Mouse (Mus musculus) hindbrain, embryonic 16.5 days (tissue): Measurements from ENCODE around the gene Aox2. TPM values are rescaled to one million over a fixed set of nuclear protein-coding genes. Genes with fewer than 3 reads are reported as not detected.
A peak's percentile ranks its signal among the peaks of the same experiment; 100 is the strongest.

Experiments used
- ATAC-seq: fragments of 200-750 bp; cut with Nextera tagmentation; 2 replicates; pipeline ENCODE4 v1.8.0; 2017; ENCODE audit warnings: moderate TSS enrichment, moderate library complexity
- H3K27ac ChIP-seq: fragments of 300-500 bp; sonication (generic); 2 replicates; pipeline ENCODE4 v1.5.1; 2014; ENCODE audit warnings: low read depth, mild to moderate bottlenecking, control low read depth, low read length, moderate library complexity
- H3K27me3 ChIP-seq: fragments of 300-500 bp; sonication (generic); replicated peaks from 2 replicates; pipeline ENCODE4 v1.6.1; 2014; ENCODE audit warnings: low read length; ENCODE audit not compliant: control insufficient read depth, insufficient read depth
- H3K36me3 ChIP-seq: fragments of 300-500 bp; sonication (generic); 2 replicates; pipeline ENCODE4 v1.6.1; 2014; ENCODE audit warnings: mild to moderate bottlenecking, low read length, moderate library complexity, mixed read lengths; ENCODE audit not compliant: control insufficient read depth, insufficient read depth
- H3K4me1 ChIP-seq: fragments of 300-500 bp; sonication (generic); 2 replicates; pipeline ENCODE4 v1.6.1; 2014; ENCODE audit warnings: low read depth, low read length; ENCODE audit not compliant: control insufficient read depth, insufficient read depth
- H3K4me2 ChIP-seq: fragments of 300-500 bp; sonication (generic); 2 replicates; pipeline ENCODE4 v1.6.1; 2014; ENCODE audit warnings: mild to moderate bottlenecking, low read length, control low read depth, moderate library complexity
- H3K4me3 ChIP-seq: fragments of 300-500 bp; sonication (generic); 2 replicates; pipeline ENCODE4 v1.5.1; 2014; ENCODE audit warnings: mild to moderate bottlenecking, low read length, control low read depth, moderate library complexity
- H3K9ac ChIP-seq: fragments of 300-500 bp; sonication (generic); 2 replicates; pipeline ENCODE4 v1.6.1; 2014; ENCODE audit warnings: low read depth, mild to moderate bottlenecking, control low read depth, low read length, moderate library complexity
- H3K9me3 ChIP-seq: fragments of 300-500 bp; sonication (generic); 2 replicates; pipeline ENCODE4 v1.6.1; 2014; ENCODE audit warnings: mild to moderate bottlenecking, low read length, moderate library complexity; ENCODE audit not compliant: control insufficient read depth
- WGBS: fragments of 180-500 bp; shearing (Covaris S2); extraction: QIAGEN DNeasy Blood & Tissue Kit; methylation state at CpG from one replicate; pipeline ENCODE4 v1.1.7; 2014; 5-methylcytosine and 5-hydroxymethylcytosine counted together
- polyA plus RNA-seq: library from polyadenylated mRNA; unstranded; fragments of >200 nt; fragmentation: Nextera tagmentation; extraction: Ambion mirVana; gene quantifications from 2 replicates; pipeline ENCODE4 v1.2.1, GENCODE M21; 2015

Aox2 gene
- polyA plus RNA-seq, 1 experiment from 2014 or later, result 0.09 TPM

- Histone ChIP-seq H3K4me1 (no peaks in the 10 kb centered on the region), H3K9me3 (no peaks in the 10 kb centered on the region), H3K4me3 (no peak overlapping the region), H3K4me2 (no peak overlapping the region), H3K36me3 (no peaks in the 10 kb centered on the region), H3K27me3 (no peaks in the 10 kb centered on the region), H3K27ac (no peak overlapping the region), H3K9ac (no peak overlapping the region)
- no peak for ATAC-seq
- WGBS, result 82% methylated on average over 3 of the region's 3 CpGs
Observed at GRCm38 (mm10) chr1:58244487-58244886, 33.6 kb upstream of the Aox2 start.

GRCm38 (mm10) chr1:58248518-58248917, 29.6 kb upstream of the Aox2 start:
- WGBS, result 79% methylated on average over 1 of the region's 1 CpGs

GRCm38 (mm10) chr1:58253466-58253865, 24.7 kb upstream of the Aox2 start:
- ATAC-seq, result no peak
- H3K27ac ChIP-seq, result no peak overlapping the region
- WGBS, result 79% methylated on average over 11 of the region's 11 CpGs
- no peaks in the 10 kb centered on the region for H3K9me3 ChIP-seq
- H3K4me1 ChIP-seq, result no peaks in the 10 kb centered on the region
- no peaks in the 10 kb centered on the region for H3K36me3 ChIP-seq
- H3K9ac ChIP-seq, result no peak overlapping the region
- no peak overlapping the region for H3K4me2 ChIP-seq
- H3K27me3 ChIP-seq, result no peaks in the 10 kb centered on the region
- no peak overlapping the region for H3K4me3 ChIP-seq

More at GRCm38 (mm10) chr1:58248518-58248917, 29.6 kb upstream of the Aox2 start:
- H3K36me3 ChIP-seq, result no peaks in the 10 kb centered on the region
- ATAC-seq, result no peak
- no peak overlapping the region for H3K9ac ChIP-seq
- no peak overlapping the region for H3K4me3 ChIP-seq
- H3K4me2 ChIP-seq, result no peak overlapping the region
- H3K9me3 ChIP-seq, result no peaks in the 10 kb centered on the region
- no peaks in the 10 kb centered on the region for H3K4me1 ChIP-seq
- no peaks in the 10 kb centered on the region for H3K27me3 ChIP-seq
- no peak overlapping the region for H3K27ac ChIP-seq

- Histone ChIP-seq H3K9ac (no peak overlapping the region), H3K4me2 (no peak overlapping the region), H3K27ac (no peak overlapping the region), H3K36me3 (no peaks in the 10 kb centered on the region), H3K9me3 (no peaks in the 10 kb centered on the region), H3K4me1 (no peaks in the 10 kb centered on the region), H3K27me3 (no peaks in the 10 kb centered on the region), H3K4me3 (no peak overlapping the region)
- ATAC-seq, result no peak
- WGBS, result 82% methylated on average over 10 of the region's 10 CpGs
Observed at GRCm38 (mm10) chr1:58257195-58257991, 20.7 kb upstream of the Aox2 start.

GRCm38 (mm10) chr1:58260311-58260710, 17.8 kb upstream of the Aox2 start:
- no peak overlapping the region for H3K27ac ChIP-seq
- 71% methylated on average over 3 of the region's 3 CpGs for WGBS
- H3K36me3 ChIP-seq, result no peaks in the 10 kb centered on the region
- no peak overlapping the region for H3K9ac ChIP-seq
- no peaks in the 10 kb centered on the region for H3K9me3 ChIP-seq
- no peaks in the 10 kb centered on the region for H3K27me3 ChIP-seq
- H3K4me3 ChIP-seq, result no peak overlapping the region
- no peaks in the 10 kb centered on the region for H3K4me1 ChIP-seq
- ATAC-seq, result no peak
- no peak overlapping the region for H3K4me2 ChIP-seq

- Histone ChIP-seq H3K4me2 (no peak overlapping the region), H3K9ac (no peak overlapping the region), H3K27ac (no peak overlapping the region), H3K4me3 (no peak overlapping the region), H3K4me1 (no peaks in the 10 kb centered on the region), H3K9me3 (no peaks in the 10 kb centered on the region), H3K27me3 (no peaks in the 10 kb centered on the region), H3K36me3 (no peaks in the 10 kb centered on the region)
- 92% methylated on average over 2 of the region's 2 CpGs for WGBS
- ATAC-seq, result no peak
Observed at GRCm38 (mm10) chr1:58268231-58268630, 9.9 kb upstream of the Aox2 start.

- 64% methylated on average over 6 of the region's 6 CpGs for WGBS
- H3K4me3 ChIP-seq, result no peak overlapping the region
- H3K27ac ChIP-seq, result no peak overlapping the region
- H3K36me3 ChIP-seq, result no peaks in the 10 kb centered on the region
- no peaks in the 10 kb centered on the region for H3K4me1 ChIP-seq
- H3K4me2 ChIP-seq, result no peak overlapping the region
- H3K9me3 ChIP-seq, result no peaks in the 10 kb centered on the region
- H3K9ac ChIP-seq, result no peak overlapping the region
- peak; percentile 76 for ATAC-seq
- no peaks in the 10 kb centered on the region for H3K27me3 ChIP-seq
Observed at GRCm38 (mm10) chr1:58270807-58271569, 7.1 kb upstream of the Aox2 start.

- no peak for ATAC-seq
- Histone ChIP-seq H3K27ac (no peak overlapping the region), H3K27me3 (no peaks in the 10 kb centered on the region), H3K4me3 (no peak overlapping the region), H3K36me3 (no peaks in the 10 kb centered on the region), H3K9me3 (no peaks in the 10 kb centered on the region), H3K9ac (no peak overlapping the region), H3K4me2 (no peak overlapping the region), H3K4me1 (no peaks in the 10 kb centered on the region)
- 20% methylated on average over 9 of the region's 9 CpGs for WGBS
Observed at GRCm38 (mm10) chr1:58275879-58276278, 2.2 kb upstream of the Aox2 start.

GRCm38 (mm10) chr1:58278513-58278912, 387 bp downstream of the Aox2 start:
- ATAC-seq, result no peak
- H3K4me3 ChIP-seq, result no peak overlapping the region
- WGBS, result 74% methylated on average over 7 of the region's 7 CpGs
- H3K27me3 ChIP-seq, result no peaks in the 10 kb centered on the region
- H3K36me3 ChIP-seq, result no peaks in the 10 kb centered on the region
- H3K9ac ChIP-seq, result no peak overlapping the region
- no peak overlapping the region for H3K27ac ChIP-seq
- H3K4me1 ChIP-seq, result no peaks in the 10 kb centered on the region
- no peaks in the 10 kb centered on the region for H3K9me3 ChIP-seq
- H3K4me2 ChIP-seq, result no peak overlapping the region
